Mouse (Mus musculus) naive thymus-derived CD4-positive, alpha-beta T cell, adult 2 months (primary cell): ENCODE measurements around the gene Lrwd1.
A peak's percentile ranks its signal among the peaks of the same experiment; 100 is the strongest.
"Not testable (repeated sequence)": the region's sequence is repeated elsewhere in the genome, so short reads cannot be mapped to it uniquely, and the experiment has no call there.

Experiments
- DNase-seq: peaks from one replicate; pipeline ENCODE4 v3.0.0-alpha.2; 2011; ENCODE audit warnings: low read depth

Gene Lrwd1

DNA sequence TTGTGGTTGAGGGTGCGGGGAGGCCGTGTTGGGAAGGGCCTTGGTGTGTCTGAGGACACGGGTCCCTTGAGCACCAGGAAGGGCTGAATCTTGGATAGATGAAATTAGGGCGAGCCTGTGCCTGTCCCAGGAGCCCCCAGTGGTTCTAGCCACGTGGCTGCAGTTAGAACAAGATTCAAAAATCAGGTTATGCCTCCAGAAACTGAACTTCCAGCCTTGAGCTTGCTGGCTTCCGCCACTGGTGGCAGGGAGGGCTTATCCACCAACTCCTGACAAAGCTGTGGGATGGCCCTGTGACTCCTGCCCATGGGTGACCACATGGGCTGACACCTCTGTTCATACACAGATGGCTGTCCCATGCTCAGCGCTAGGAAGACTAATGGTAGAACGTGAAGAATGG, 11.8 kb upstream of the Lrwd1 start:
- DNase-seq, result no peak

- DNase-seq, result peak; percentile 77
These were observed 11.1 kb upstream of the Lrwd1 start for GRCm38 (mm10) chr5:136146936-136147335.

DNA sequence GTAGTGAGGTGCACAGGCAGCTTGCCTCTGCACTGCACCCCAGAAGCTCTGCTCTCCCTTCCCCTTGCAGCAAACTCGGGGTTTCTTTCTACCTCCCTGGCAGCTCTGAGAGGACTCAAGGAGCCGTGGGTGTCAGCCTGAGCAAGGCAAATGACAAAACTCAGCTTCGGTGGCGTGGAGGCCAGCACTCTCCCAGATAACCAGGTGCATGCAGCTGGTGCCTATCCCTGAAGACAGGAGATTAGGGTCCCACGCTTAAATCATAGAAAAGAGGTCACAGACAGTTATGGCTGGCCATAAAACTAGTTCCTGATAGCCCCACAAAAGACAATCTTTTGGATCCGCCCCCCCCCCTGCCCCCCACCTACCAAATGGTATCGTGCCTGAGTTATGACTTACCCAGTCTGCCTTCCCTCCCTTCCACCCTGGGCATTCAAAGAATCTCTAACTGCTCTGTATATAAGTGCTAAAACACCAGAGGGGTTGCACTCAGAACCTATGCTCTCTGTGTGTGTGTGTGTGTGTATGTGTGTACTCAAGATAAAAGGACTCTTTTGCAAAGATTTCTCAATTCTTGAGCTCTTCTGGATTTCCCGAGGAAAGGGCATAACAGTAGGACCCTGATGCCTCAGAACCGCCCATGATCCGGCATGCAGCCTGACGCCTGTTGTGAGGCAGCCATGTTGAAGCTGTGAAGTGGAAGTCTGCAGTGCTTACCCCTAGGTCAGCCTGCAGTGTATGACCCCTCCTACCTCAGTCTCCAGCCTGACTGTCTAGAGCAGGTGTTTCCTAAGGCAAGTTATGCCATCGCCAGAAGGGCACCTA, 8.9 kb upstream of the Lrwd1 start:
- peak; percentile 40 for DNase-seq

DNA sequence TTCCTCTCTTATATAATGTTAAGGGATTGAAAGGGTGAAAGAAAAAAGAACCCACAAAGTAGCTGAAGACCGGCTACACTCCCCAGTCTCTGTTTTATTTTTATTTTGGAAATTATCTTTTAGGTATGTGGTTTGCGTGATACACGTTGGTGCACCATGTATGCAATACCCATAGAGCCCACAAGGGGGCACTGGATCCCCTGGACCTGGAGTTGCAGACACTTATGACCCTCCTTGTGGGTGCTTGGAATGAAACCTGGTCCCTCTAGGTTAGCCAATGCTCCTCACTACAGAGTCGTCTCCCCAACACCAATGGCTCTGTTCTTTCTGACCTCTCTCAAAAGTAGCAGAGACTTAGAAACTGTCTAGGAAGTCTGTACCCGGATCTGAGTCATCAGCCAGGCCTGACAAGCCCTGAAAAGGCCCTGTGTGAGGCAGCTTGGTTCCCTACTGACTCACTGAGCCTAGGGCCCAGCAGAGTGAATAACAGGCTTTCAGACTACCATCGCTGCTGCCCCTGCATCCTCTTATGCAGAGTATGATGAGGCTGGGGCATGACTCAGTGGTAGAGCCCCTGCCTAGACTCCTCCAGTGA, 7.4 kb upstream of the Lrwd1 start:
- DNase-seq, result peak; percentile 58

GRCm38 (mm10) chr5:136142746-136143145, 6.9 kb upstream of the Lrwd1 start:
- peak; percentile 55 for DNase-seq

GRCm38 (mm10) chr5:136140057-136140482, 4.2 kb upstream of the Lrwd1 start:
- DNase-seq, result no peak

- no peak for DNase-seq
These were observed 3.5 kb upstream of the Lrwd1 start for GRCm38 (mm10) chr5:136139393-136139792.

- peak; percentile 85 for DNase-seq
These were observed 1.9 kb upstream of the Lrwd1 start for GRCm38 (mm10) chr5:136137658-136138274.

DNA sequence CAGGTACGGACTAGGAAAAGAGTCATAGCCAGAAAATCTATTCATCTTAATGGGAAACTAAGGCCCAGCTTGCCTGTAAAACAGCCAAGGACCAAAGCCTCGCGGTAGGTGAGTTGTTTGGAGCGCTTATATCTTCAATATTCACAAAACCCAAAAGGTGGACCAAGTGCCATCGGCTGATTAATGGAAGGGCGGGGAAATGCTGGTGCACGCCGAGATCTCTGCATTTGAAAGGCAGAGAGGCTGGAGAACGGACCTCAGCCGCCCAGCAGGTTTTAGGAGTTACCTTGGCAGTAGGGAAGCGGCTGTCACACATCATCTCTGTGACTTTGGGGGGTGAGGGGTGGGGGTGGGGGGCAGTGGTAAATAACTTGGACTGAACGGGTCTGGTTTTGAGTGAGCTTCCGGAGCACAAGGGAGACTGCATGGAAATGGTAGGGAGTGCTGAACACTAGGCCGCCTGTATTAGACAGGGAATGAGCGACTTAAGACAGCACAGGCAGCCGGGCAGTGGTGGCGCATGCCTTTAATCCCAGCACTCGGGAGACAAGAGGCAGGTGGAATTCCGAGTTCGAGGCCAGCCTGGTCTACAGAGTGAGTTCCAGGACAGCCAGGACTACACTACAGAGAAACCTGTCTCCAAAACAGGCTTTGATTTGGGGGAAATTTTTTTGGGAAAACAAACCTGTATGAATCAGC, 567 bp upstream of the Lrwd1 start:
- no peak for DNase-seq

DNA sequence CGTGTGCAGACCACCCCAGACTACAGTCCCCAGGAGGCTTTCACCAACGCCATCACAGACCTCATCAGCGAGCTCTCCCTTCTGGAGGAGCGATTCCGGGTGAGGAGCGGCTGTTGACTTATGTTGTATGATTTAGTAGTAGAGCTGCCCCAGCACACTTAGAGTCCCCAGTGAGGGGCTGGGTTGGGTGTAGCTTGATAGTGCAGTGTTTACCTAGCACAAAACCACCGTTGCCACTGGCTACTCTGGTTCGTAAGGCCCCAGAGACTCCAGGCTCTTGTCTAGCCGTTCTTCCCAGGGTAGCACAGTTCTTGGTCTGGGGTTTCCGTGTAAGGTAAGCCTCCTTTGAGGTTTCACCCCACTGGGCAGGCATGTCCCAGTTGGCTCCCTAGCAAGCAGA, 13.7 kb downstream of the Lrwd1 start:
- no peak for DNase-seq

DNA sequence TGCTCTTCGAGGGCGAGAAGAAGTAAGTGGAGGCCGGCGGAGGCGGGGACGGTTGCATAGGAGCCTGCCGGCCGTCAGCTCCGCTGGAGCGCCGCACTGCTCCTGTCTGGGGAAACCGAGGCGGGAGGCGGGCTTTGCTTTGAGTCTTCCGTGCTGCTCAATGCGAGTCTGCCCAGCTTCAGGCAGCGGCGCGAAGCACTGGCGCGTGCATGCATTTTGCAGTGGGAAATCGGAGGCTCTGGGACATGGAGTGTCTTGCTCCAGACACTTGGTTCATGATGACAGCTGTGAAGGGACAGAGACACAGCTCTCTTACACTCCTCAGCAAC, 19.1 kb downstream of the Lrwd1 start:
- no peak for DNase-seq

DNA sequence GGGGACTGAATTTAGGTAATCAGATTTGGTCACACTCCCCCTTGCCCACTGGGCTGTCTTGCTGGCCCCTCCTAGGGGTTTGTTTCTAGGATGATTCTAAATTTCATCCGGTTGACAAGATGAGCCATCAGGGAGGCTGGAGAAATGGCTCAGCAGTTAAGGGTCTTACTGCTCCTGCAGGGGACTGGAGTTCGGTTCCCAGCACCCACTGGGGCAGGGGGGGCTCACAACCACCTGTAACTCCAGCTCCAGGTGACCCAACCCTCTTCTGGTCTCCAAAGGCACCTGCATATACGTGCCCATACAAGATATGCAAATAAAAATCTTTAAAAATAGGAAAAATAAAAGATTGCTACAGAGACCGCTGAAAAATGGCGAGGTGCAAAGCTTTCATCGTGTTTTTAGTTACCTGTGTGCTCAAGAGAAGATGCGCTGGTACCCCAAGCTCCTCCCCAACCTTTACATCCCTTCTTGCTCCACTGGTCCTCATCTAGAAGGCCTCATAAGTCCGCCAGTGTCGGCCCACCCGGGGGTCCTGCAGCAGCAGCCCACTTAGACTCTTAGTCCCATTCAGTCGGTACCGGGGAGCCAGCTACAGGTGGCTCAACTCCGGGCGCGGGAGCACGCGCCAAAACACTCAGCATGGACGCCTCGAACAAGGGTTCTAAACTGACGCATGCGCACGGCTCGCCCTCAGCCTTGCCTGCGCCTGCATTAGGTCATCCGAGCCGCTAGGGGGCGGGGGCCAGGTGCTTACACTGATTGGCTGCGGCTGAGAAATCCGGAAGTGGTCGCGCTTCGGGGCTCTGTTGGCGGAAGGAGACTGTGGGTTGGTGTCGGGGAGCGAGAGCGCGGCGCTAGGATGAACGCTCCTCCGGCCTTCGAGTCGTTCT, 19.7 kb downstream of the Lrwd1 start, which contains the start of gene Polr2j:
Polr2j (plus strand) TSS at position 741 of the 893 bp plus-strand sequence.
- peak; percentile 99 for DNase-seq

GRCm38 (mm10) chr5:136113546-136113945, 22.3 kb downstream of the Lrwd1 start:
- DNase-seq, result not testable (repeated sequence)

DNA sequence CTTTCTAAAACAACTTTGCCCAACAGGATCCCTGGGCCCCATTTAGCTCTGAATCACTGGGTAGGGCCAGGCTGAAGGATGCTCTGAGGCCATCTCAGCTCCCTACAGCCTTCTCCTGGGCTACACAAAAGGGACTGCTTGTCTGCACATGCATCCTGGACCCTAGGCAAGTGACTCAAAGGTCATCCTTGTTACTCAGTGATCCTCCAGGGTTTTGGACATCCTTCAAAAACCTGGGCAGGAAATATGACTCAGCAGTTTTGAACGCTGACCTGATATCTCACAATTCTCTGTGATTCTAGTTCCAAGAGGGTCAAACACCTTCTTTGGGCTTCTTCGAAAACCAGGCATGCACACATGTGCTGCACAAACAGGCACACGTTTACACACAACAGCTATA, 26.8 kb downstream of the Lrwd1 start:
- DNase-seq, result no peak

DNA sequence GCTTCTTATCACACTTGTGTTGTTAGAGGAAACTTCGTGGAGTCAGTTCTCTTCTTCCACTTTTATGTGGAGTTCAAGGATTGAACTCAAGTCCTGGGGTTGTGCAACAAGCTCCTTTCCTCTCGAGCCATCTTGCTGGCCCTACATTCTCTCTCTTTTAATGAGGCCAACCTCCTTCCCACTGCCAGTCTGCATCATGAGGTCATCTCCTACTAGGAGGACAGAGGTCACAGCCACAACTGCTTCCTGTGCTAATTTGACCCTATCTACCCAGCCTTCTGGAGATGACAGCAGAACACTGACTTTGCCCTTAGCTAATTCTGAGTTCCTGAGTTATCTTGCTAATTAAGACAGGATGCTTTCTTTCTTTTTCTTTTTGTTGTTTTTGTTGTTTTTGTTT, 27.4 kb downstream of the Lrwd1 start:
- DNase-seq, result no peak

- DNase-seq, result peak; percentile 65
These were observed 31.4 kb downstream of the Lrwd1 start for GRCm38 (mm10) chr5:136104511-136104910.

- peak; percentile 88 for DNase-seq
These were observed 33.6 kb downstream of the Lrwd1 start for GRCm38 (mm10) chr5:136102099-136102820.

- no peak for DNase-seq
These were observed 37.3 kb downstream of the Lrwd1 start for GRCm38 (mm10) chr5:136098536-136098935.

- DNase-seq, result no peak
These were observed 40.8 kb downstream of the Lrwd1 start for GRCm38 (mm10) chr5:136095089-136095488.

GRCm38 (mm10) chr5:136094249-136095010, 41.4 kb downstream of the Lrwd1 start:
- DNase-seq, result no peak
